Mouse (Mus musculus): ENCODE results near the gene Acot7. TPM values are rescaled to one million over a fixed set of nuclear protein-coding genes. Genes with fewer than 3 reads are reported as not detected.

Gene Acot7
- polyA plus RNA-seq, 1 experiment from 2014 or later = 71.7 TPM

DNA sequence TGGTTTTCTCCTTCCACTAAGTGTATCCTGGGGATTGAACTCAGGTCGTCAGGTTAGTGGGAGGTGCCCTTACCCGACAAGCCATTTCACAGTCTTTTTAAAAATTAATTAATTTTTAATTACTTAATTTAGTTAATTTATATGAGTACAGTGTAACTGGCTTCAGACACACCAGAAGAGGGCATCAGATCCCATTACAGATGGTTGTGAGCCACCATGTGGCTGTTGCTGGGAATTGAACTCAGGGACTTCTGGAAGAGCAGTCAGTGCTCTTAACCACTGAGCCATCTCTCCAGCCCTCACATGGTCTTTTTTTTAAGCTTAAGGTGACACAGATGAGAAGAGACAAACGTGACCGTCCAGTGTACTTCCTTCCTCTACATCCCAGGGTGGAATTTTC, 22.9 kb upstream of the Acot7 start:
- H3K9me3 ChIP-seq (replicated peaks) = no peaks in the 10 kb centered on the region
- peaks cover 93% of the 10 kb centered on the region for H3K27me3 ChIP-seq
- WGBS = 64% methylated on average over 4 of the region's 4 CpGs

DNA sequence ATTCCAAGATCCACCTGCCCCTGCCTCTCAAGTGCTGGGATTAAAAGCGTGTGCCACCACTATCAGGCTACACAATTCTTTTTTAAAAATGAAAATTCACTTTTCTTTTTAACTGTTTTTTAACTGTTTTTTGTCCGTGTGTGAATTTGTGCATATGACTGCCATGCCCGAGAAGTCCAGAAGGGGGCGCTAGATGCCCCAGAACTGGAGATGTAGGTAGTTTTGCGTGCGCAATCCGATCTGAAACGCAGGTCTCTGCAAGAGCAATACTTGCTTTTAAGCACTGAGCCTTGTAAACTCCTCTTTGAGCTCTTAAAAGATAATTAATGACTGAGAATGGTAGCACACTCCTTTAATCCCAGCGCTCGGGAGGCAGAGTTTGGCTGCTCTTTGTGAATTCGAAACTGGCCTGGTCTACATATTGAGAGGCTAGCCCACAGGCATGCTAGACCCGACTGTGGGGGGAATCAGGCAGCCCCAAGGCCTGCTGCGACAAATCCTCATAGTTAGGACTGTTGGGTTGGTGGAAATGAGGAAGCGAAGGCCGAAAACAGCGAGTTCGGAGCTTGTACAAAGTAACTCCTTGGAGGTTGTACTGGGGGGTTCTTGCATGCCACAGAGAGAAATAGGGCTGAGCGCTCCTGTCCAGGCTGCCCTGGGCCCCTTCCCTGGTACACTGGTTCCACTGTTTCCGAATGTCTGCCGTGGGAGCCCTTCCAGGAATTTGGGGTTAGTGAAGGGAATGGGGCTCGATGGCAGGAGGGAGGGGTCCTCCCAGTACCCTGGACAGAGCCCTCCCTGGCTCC, 20.0 kb upstream of the Acot7 start:
- peak overlapping the region; percentile 36 for H3K4me3 ChIP-seq (replicated peaks)
- no peaks in the 10 kb centered on the region for H3K9me3 ChIP-seq (replicated peaks)
- peaks cover 94% of the 10 kb centered on the region for H3K27me3 ChIP-seq
- peak overlapping the region; percentile 59 for H3K4me2 ChIP-seq
- no peak for ATAC-seq (replicated peaks; ENCODE audit: low FRiP score)
- H3K36me3 ChIP-seq = no peaks in the 10 kb centered on the region
- 12% methylated on average over 21 of the region's 21 CpGs for WGBS
- no peak overlapping the region for H3K9ac ChIP-seq
- peaks cover 38% of the 10 kb centered on the region for H3K4me1 ChIP-seq
- H3K27ac ChIP-seq = no peak overlapping the region

More for the DNA sequence above, 22.9 kb upstream of the Acot7 start:
- Histone ChIP-seq H3K4me1 (peaks cover 53% of the 10 kb centered on the region), H3K36me3 (no peaks in the 10 kb centered on the region), H3K27ac (no peak overlapping the region), H3K4me3 (replicated peaks) (no peak overlapping the region), H3K9ac (no peak overlapping the region), H3K4me2 (no peak overlapping the region)
- no peak for ATAC-seq (replicated peaks; ENCODE audit: low FRiP score)

DNA sequence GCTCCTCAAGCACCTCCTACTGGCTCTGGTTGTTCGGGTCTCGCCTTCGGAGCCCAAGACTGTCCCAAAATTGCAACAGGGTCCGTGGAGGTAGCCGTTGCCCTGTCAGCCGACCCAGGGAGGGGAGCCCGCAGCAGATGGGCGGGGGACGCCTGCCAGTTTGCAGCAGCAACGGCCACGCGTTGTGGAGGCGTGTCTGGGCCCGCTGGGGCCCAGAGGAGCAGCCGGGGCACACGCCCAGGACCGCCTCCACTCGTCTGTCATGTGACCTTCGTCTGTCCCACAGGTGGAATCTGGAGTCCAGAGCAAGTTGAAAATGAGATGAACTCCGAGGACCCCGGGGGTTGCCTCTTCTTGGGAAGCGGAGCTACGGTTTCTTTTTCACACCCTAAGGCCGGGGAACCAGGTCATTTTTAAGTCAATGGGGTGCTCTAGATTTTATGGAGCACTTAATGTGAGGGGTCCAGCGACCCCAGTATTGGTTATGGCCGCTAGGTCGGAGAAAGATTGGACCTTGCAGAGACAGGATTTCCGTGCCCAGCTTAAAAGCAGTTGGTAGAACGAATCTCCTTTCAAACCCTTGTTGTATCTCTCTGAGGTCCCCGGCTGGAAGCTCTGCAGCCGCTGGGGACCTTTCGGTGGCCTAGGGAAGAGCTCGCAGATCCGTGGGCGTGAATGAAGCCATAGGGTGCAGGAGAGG, 19.2 kb upstream of the Acot7 start, which contains the start of gene Hes2:
Gene Hes2 (plus strand): TSS at position 283 of the 700 bp plus-strand sequence.
- peak within 1 kb of the TSS; percentile 36 for H3K4me3 ChIP-seq (replicated peaks)
- no peaks in the 10 kb centered on the region for H3K36me3 ChIP-seq
- no peak within 1 kb of the TSS for H3K27ac ChIP-seq
- H3K4me2 ChIP-seq = peak within 1 kb of the TSS; percentile 59
- peaks cover 32% of the 10 kb centered on the region for H3K4me1 ChIP-seq
- H3K9me3 ChIP-seq (replicated peaks) = no peaks in the 10 kb centered on the region
- H3K9ac ChIP-seq = no peak within 1 kb of the TSS
- ATAC-seq (replicated peaks; ENCODE audit: low FRiP score) = no peak
- 2% methylated on average over 35 of the region's 35 CpGs for WGBS
- H3K27me3 ChIP-seq = peaks cover 89% of the 10 kb centered on the region

DNA sequence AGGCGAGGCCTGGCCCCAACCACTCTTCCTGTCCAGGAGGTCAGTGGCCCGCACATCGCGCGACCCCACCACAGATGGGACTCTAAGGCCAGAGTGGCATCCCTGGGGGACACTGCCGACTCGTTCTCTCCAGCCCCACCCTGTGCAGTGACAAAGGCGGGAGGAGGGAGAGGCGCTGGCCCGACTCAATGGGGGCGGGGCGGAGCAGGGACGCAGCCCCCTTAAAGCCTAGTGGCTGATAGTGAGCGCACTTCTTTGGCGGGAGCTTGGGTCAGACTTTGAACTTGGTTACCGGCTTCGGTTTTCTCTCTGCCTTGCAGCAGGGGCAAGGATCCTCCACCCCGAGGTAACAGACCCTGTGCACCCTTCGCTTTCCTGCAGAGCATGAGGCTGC, 18.7 kb upstream of the Acot7 start:
- Histone ChIP-seq H3K4me2 (peak overlapping the region; percentile 59), H3K4me3 (replicated peaks) (peak overlapping the region; percentile 36), H3K4me1 (peaks cover 26% of the 10 kb centered on the region), H3K27me3 (peaks cover 89% of the 10 kb centered on the region), H3K9me3 (replicated peaks) (no peaks in the 10 kb centered on the region), H3K36me3 (no peaks in the 10 kb centered on the region), H3K9ac (no peak overlapping the region), H3K27ac (no peak overlapping the region)
- ATAC-seq (replicated peaks; ENCODE audit: low FRiP score) = no peak
- 1% methylated on average over 19 of the region's 19 CpGs for WGBS

DNA sequence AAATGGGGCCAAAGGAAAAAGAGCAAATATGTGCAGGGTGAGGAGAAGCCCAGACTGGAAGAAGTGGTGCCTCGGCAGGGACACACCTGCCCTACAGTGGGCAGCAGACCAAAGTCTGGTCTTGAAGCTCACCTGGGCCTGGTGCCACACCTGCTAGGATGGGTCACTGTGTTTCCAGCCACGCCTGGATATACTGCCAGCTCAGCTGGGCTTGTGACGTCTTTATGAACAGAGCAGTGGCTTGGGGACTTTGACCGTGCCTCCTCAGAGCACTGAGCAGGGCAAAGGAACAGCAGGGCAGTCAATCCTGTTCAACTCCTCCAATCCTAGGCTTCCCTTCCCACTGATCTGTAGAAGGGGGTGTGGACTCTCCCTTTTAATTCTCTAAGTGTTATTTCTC, 17.2 kb upstream of the Acot7 start:
- 37% methylated on average over 4 of the region's 4 CpGs for WGBS
- peaks cover 80% of the 10 kb centered on the region for H3K27me3 ChIP-seq
- no peak overlapping the region for H3K4me2 ChIP-seq
- no peak overlapping the region for H3K9ac ChIP-seq
- no peaks in the 10 kb centered on the region for H3K36me3 ChIP-seq
- ATAC-seq (replicated peaks; ENCODE audit: low FRiP score) = peak; percentile 37; the same call in 1 of the 2 replicates
- H3K27ac ChIP-seq = no peak overlapping the region
- H3K4me3 ChIP-seq (replicated peaks) = no peak overlapping the region
- no peaks in the 10 kb centered on the region for H3K9me3 ChIP-seq (replicated peaks)
- H3K4me1 ChIP-seq = peaks cover 32% of the 10 kb centered on the region

DNA sequence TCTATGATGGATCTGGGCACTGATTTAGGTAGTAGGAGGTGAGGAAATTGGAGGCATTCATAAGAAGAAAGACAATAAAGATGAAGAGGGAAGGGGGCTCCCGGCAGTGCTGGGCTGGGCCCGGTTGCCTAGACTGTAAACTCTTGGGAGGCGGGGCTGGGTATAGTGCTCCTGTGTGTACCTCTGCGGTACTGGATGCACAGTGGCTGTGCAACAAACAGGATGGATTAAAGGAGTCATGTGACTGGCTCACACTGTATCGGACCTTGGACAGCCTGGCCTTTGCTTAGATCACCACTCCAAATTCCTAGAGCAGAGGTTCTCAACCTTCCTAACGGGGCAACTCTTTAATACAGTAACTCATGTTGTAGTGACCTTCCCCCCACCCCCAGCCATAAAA, 16.3 kb upstream of the Acot7 start:
- no peaks in the 10 kb centered on the region for H3K9me3 ChIP-seq (replicated peaks)
- H3K4me1 ChIP-seq = peaks cover 34% of the 10 kb centered on the region
- H3K27ac ChIP-seq = no peak overlapping the region
- H3K9ac ChIP-seq = no peak overlapping the region
- 67% methylated on average over 6 of the region's 6 CpGs for WGBS
- no peaks in the 10 kb centered on the region for H3K36me3 ChIP-seq
- ATAC-seq (replicated peaks; ENCODE audit: low FRiP score) = no peak
- peaks cover 76% of the 10 kb centered on the region for H3K27me3 ChIP-seq
- H3K4me3 ChIP-seq (replicated peaks) = no peak overlapping the region
- H3K4me2 ChIP-seq = no peak overlapping the region

DNA sequence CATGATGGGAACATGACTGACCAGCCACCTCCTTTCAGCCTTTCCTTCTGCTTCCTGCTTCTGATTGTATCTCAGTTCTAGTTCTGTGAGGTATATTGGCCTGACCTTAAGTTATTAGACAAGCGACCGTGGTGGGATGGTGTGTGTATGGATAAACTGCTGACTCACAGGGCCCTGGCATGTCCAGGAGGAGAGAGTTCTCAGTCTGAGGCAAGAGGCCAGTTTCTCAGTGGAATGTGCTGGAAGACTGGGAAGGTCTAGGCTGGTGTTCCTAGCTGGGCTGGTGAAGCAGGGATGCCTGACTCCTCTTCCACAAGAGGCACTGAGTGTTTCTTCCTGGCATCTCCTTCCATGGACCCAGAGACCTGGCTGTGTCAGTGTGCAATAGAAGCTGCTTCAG, 15.2 kb upstream of the Acot7 start:
- Histone ChIP-seq H3K27ac (no peak overlapping the region), H3K36me3 (no peaks in the 10 kb centered on the region), H3K9me3 (replicated peaks) (no peaks in the 10 kb centered on the region), H3K4me3 (replicated peaks) (no peak overlapping the region), H3K4me2 (no peak overlapping the region), H3K9ac (no peak overlapping the region), H3K27me3 (peaks cover 70% of the 10 kb centered on the region), H3K4me1 (peaks cover 34% of the 10 kb centered on the region)
- WGBS = 79% methylated on average over 2 of the region's 2 CpGs
- ATAC-seq (replicated peaks; ENCODE audit: low FRiP score) = no peak

DNA sequence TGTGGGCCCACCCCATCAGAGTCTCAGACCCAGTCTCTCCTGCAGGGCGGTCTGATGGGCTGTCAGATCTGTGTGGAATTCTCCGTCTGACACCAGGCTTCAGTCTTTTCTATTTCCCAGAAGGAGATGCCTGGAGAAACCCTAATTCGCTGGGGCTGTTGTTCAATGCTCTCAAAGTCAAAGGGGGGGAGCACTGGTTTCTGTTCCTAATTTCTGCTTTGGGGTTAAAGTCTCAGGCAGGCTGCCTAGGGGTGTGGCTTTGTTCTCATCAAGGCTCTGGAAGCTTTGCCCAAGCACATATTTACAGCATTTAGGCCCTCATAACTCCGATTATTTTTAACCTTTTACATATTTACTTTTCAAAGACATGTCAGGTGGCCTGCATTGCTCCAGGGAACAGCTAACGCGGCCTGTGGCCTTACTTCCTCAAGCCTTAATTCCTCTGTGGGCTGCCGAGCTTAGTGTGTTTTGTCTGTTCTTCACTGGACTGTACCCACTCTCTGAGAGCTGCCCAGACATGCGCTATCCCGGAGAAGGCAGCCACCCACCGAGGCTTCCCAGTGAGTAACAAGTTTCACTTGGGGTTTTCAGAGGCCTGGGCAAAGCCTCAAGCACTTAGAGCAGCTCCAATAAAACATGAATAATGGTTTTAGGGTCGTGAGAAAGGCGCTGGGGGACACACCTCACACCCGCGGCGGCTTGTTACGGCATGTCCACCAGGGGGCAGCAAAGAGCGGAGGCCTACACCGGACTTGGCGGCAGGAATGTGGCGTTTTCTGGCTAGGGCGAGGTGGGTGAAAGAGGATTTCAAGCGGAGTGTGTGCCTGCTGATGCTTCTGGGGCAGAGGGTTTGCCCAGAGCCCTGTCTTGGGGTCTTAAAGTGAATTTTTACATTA, 12.7 kb upstream of the Acot7 start:
- Histone ChIP-seq H3K27ac (no peak overlapping the region), H3K36me3 (no peaks in the 10 kb centered on the region), H3K27me3 (peaks cover 44% of the 10 kb centered on the region), H3K9me3 (replicated peaks) (no peaks in the 10 kb centered on the region), H3K4me1 (peaks cover 9% of the 10 kb centered on the region), H3K9ac (no peak overlapping the region), H3K4me3 (replicated peaks) (no peak overlapping the region), H3K4me2 (peak overlapping the region; percentile 41)
- peak; percentile 9; the same call in 1 of the 2 replicates for ATAC-seq (replicated peaks; ENCODE audit: low FRiP score)
- 21% methylated on average over 22 of the region's 22 CpGs for WGBS

DNA sequence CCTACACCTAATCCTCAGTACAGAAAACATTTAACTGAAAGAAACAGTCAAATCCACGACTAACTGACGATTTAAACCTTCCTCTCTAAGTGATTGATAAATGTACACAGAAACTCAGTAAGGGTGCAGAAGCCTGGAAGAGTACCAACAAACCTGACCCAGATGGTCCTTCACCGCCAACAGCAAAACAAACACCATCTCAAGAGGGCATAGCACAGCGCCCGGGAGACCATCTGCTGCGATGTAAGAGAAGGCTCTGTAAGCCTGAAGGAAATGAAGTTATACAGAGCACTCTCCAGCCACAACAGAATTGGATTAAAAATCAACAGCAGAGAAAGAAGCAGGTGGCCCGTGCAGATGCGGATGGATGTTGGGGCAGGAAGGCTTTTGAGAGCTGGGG, 9.9 kb upstream of the Acot7 start:
- ATAC-seq (replicated peaks; ENCODE audit: low FRiP score) = no peak

DNA sequence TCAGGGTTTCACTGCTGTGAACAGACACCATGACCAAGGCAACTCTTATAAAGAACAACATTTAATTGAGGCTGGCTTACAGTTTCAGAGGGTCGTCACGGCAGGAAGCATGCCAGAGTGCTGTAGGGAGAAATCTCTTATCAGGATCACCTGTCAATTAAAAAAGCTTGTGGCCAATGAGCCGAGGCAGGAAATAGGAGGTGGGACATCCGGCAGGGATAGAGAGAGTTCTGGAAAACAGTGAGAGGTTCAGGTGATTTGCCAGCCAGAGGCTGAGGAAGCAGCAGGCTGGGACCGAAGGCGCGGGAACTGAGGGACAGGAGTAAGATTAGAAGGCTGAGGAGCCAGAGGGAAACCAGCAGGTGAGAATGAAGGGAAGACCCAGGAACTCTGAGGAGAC, 8.8 kb upstream of the Acot7 start:
- H3K36me3 ChIP-seq = no peaks in the 10 kb centered on the region
- peaks cover 9% of the 10 kb centered on the region for H3K4me1 ChIP-seq
- 70% methylated on average over 7 of the region's 7 CpGs for WGBS
- H3K4me2 ChIP-seq = no peak overlapping the region
- no peak for ATAC-seq (replicated peaks; ENCODE audit: low FRiP score)
- peaks cover 17% of the 10 kb centered on the region for H3K27me3 ChIP-seq
- no peaks in the 10 kb centered on the region for H3K9me3 ChIP-seq (replicated peaks)
- no peak overlapping the region for H3K9ac ChIP-seq
- H3K4me3 ChIP-seq (replicated peaks) = no peak overlapping the region
- no peak overlapping the region for H3K27ac ChIP-seq

More for the DNA sequence above, 9.9 kb upstream of the Acot7 start:
- peaks cover 17% of the 10 kb centered on the region for H3K27me3 ChIP-seq
- H3K9me3 ChIP-seq (replicated peaks) = no peaks in the 10 kb centered on the region
- H3K4me3 ChIP-seq (replicated peaks) = no peak overlapping the region
- no peak overlapping the region for H3K27ac ChIP-seq
- no peaks in the 10 kb centered on the region for H3K36me3 ChIP-seq
- WGBS = 64% methylated on average over 8 of the region's 8 CpGs
- H3K4me2 ChIP-seq = no peak overlapping the region
- peaks cover 9% of the 10 kb centered on the region for H3K4me1 ChIP-seq
- no peak overlapping the region for H3K9ac ChIP-seq

DNA sequence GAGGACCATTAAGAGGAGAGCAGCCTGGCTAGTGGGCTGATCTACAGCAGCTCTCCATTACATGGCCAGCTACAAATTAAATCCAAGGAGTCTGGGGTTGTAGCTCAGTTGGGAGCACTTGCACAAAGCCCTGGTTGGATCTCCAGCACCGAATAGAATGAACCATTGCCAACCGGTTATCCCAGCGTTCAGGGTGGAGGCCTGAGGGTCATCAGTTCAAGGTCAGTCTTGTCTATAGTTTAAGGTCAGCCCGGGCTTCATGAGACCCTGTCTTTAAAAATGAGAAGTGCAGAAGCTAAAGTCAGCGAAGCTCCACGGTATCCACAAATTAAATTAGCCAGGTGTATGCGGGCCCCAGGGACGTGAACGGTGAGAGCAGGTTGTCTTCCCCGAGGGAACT, 7.6 kb upstream of the Acot7 start:
- Histone ChIP-seq H3K4me1 (peaks cover 6% of the 10 kb centered on the region), H3K27ac (no peak overlapping the region), H3K9me3 (replicated peaks) (no peaks in the 10 kb centered on the region), H3K4me2 (no peak overlapping the region), H3K36me3 (no peaks in the 10 kb centered on the region), H3K4me3 (replicated peaks) (no peak overlapping the region), H3K27me3 (peaks cover 10% of the 10 kb centered on the region; the same call in 1 of the 2 replicates), H3K9ac (no peak overlapping the region)
- WGBS = 85% methylated on average over 10 of the region's 10 CpGs
- no peak for ATAC-seq (replicated peaks; ENCODE audit: low FRiP score)
